Mouse (Mus musculus) 3134 (cell line): ENCODE results near the gene Cyp4f14.
A peak's percentile ranks its signal among the peaks of the same experiment; 100 is the strongest.

ENCODE experiments used
- DNase-seq: peaks from one replicate; pipeline ENCODE4 v3.0.0-alpha.2; 2011; ENCODE audit warnings: low spot score; ENCODE audit not compliant: insufficient read length; ENCODE audit errors: extremely low read depth

Cyp4f14 gene

GRCm38 (mm10) chr17:32917131-32917530 lies at the start of gene Cyp4f14:
TSS of gene Cyp4f14 (minus strand) at chr17:32917342.
- no peak for DNase-seq

- peak; percentile 85 for DNase-seq
Observed at GRCm38 (mm10) chr17:32965623-32966290, 48.6 kb upstream of the Cyp4f14 start, which contains the start of gene Zfp472. TSS of gene Zfp472 (plus strand) at chr17:32965814.

- DNase-seq, result no peak
Observed at GRCm38 (mm10) chr17:32965253-32965622, 48.1 kb upstream of the Cyp4f14 start.

- peak; percentile 35 for DNase-seq
Observed at GRCm38 (mm10) chr17:32951441-32951840, 34.3 kb upstream of the Cyp4f14 start.

GRCm38 (mm10) chr17:32951006-32951405 lies 33.9 kb upstream of the Cyp4f14 start:
- no peak for DNase-seq

- DNase-seq, result no peak
Observed at GRCm38 (mm10) chr17:32950136-32950535, 33.0 kb upstream of the Cyp4f14 start.

GRCm38 (mm10) chr17:32947215-32947914 lies 30.2 kb upstream of the Cyp4f14 start, which contains the start of gene Cyp4f13:
TSS of gene Cyp4f13 (minus strand) at chr17:32947402.
- peak; percentile 89 for DNase-seq

GRCm38 (mm10) chr17:32946716-32947115 lies 29.6 kb upstream of the Cyp4f14 start:
- no peak for DNase-seq

- DNase-seq, result no peak
Observed at GRCm38 (mm10) chr17:32944402-32945035, 27.4 kb upstream of the Cyp4f14 start.

GRCm38 (mm10) chr17:32943661-32944060 lies 26.5 kb upstream of the Cyp4f14 start:
- DNase-seq, result no peak

GRCm38 (mm10) chr17:32939831-32940230 lies 22.7 kb upstream of the Cyp4f14 start:
- DNase-seq, result no peak

GRCm38 (mm10) chr17:32927803-32928202 lies 10.7 kb upstream of the Cyp4f14 start:
- no peak for DNase-seq

GRCm38 (mm10) chr17:32924658-32925312 lies 7.6 kb upstream of the Cyp4f14 start:
- DNase-seq, result no peak

- DNase-seq, result no peak
Observed at GRCm38 (mm10) chr17:32923681-32924080, 6.5 kb upstream of the Cyp4f14 start.

- no peak for DNase-seq
Observed at GRCm38 (mm10) chr17:32919123-32919522, 2.0 kb upstream of the Cyp4f14 start.

GRCm38 (mm10) chr17:32916075-32916474 lies 1.1 kb downstream of the Cyp4f14 start:
- DNase-seq, result no peak

- DNase-seq, result no peak
Observed at GRCm38 (mm10) chr17:32906172-32906571, 11.0 kb downstream of the Cyp4f14 start.

- DNase-seq, result no peak
Observed at GRCm38 (mm10) chr17:32905239-32905638, 11.9 kb downstream of the Cyp4f14 start.

- no peak for DNase-seq
Observed at GRCm38 (mm10) chr17:32904414-32904813, 12.7 kb downstream of the Cyp4f14 start.

GRCm38 (mm10) chr17:32901751-32902525 lies 15.2 kb downstream of the Cyp4f14 start:
- DNase-seq, result no peak
